Mouse (Mus musculus) thymus, adult 18-20 months (tissue): ENCODE measurements around the gene Ninj2.
"Not testable (repeated sequence)": the region's sequence is repeated elsewhere in the genome, so short reads cannot be mapped to it uniquely, and the experiment has no call there.

Experiments
- DNase-seq, 2 experiments: peaks; one replicate each; pipeline ENCODE4 v3.0.0; 2022; ENCODE audit warnings: mixed read lengths in 2 of 2

Gene Ninj2

GRCm38 (mm10) chr6:120093100-120093499 lies at the start of gene Ninj2:
Ninj2 (plus strand) TSS chr6:120093350.
- no peak for DNase-seq

DNA sequence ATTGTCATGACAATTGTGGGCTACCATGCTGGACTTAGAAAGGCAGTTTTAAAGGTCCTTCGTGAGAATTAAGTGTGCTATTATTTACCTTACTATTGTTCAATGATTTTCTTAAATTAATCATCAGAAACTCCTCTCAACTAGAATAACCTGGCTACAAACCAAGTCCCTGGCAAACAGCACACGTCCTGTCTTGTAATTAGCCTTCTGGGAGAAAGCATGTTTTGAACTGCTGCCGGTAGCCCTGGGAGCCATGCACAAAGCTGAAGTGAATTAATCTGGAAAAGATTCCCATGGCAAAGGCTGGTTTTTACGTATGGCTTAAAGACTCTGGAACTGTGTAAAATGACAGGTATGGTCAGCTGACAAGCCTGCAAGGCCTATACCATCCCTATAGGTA lies 47.7 kb upstream of the Ninj2 start:
- no peak for DNase-seq

DNA sequence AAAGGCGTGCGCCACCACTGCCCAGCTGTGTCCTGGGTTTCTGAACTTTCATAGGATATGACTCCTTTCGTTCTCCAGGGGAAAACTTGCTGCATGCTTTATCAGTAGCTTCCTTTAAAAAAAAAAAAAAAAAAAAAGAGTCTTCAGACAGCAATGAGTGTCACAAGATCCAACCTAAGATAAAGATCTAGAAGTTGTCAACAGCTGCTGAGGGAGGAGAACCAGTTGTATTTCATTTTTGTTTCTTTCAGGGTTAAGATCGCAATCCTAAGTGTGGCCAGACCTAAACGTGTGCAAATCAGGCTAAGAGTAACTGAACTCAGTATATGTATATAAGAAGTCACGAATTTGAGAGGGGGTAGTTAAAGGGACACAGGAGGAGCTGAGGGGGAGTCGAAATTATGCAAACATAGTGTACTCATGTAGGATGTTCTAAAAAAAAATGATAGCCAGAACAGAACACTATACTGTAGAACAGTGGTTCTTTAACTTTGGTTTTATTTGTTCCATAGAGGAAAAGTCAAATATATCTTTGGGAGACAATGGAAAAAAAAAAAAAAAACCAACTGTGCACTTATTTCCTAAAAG lies 45.4 kb upstream of the Ninj2 start:
- DNase-seq, result no peak

- DNase-seq, result no peak
Observed at GRCm38 (mm10) chr6:120054412-120054811, 38.7 kb upstream of the Ninj2 start.

DNA sequence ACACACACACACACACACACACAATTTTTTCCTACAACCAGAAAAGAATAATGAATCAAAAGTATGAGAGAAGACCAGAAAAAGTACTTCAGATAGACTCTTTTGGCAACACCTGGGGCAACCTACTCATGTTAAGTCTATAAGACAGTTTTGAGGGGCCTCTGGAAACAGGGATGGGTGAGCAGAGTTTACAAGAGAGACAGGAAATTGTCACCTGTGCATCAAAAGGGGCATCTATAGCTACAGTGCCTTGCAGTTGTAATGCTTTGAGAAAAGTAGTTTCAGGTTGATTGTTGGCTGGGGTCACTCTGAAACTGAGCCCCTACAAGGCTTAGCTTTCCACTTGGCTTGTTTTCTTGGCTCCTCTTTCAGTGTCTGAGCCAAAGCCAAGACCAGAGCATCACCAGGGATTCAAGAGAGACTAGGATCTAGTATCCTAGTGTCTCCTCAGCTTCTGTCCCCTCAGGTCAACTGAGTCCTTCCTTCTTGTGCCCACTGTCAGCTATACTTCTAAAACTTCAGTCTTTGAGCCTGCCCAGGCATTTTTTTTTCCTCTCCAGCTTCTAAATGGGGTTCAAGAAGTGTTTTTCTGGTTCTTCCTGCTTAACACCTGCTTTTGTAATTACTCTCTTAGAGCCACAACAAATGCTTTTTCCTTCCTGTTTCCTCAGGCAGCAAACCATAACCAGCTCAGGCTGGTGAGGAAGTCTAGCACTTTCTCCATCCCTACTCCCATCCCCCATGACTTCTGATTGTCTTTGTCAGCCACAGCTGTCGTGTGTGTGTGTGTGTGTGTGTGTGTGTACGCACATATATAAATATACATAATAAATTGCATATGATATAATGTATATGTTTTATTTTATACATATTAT lies 37.2 kb upstream of the Ninj2 start:
- DNase-seq, result peak; percentile 26 to 68

GRCm38 (mm10) chr6:120062934-120063333 lies 30.2 kb upstream of the Ninj2 start:
- DNase-seq, result no peak

GRCm38 (mm10) chr6:120064627-120065026 lies 28.5 kb upstream of the Ninj2 start:
- no peak for DNase-seq

DNA sequence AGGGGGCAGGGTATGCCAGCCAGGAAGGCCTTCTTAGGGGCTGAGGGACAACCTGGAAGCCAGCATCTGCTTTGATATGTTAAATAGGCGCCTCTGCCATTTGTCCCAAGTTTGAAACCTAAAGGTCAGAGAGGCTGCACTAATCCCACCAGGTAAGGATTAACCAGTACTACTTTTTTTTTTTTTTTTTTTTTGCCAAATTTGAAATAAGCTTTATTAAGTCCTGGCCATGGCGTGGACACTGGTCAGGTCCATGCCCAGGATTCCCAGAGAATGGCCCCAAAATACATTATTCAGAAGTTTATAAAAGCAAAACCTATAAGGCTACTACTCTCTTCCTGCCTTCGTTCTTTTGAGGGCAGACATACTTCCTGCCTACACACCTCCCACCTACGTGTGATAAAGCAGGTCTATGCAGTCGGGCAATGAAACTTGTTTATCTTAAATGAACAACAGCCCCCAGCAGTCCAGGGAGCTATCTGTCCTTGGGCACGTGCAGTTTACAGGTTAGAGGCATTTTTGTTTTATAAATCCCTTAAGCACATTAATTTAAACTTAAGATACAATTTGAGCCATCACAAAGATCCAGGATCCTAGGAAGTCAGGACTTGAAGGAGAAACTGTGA lies 27.5 kb upstream of the Ninj2 start:
- DNase-seq, result no peak

GRCm38 (mm10) chr6:120069546-120069945 lies 23.6 kb upstream of the Ninj2 start:
- DNase-seq, result no peak

GRCm38 (mm10) chr6:120072630-120073029 lies 20.5 kb upstream of the Ninj2 start:
- DNase-seq, result no peak

DNA sequence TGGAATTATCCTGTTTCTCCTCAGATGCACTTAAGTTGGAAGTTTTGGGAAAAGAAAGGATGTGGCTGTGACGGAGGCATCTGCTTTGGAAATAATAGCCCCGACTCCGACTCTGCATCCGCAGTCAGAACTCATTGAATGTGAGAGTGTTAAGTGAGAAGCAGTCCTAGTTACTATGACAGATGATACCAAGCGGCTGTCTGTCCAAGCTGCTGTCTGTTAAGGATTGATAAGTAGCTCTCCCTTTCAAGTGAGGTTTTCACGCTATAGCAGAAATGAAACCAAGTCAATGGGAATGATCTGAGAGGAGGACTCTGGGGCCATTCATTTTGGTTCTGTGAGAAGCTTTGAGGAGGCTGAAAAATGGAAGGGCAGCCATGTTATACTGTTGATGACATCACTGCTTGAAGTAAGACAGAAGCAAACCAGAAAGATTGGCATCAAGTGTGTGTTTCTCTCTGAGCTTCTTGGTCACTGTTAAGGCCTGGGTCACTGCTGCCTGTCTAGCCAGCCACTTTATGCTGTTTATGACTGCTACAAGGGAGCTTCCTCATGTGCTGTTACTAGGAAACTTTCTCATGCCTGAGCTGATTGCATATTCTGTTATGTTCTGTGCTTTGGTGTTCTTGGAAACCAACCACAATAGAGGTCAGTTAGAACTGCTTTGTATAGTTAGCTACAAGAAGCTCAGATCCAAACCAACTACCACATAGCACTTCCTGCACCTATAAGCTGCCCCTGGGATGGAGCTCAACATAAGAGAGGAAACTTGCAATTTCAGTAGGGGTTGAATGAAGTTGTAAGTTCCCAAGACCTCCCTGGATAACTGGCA lies 16.3 kb upstream of the Ninj2 start:
- DNase-seq, result no peak

GRCm38 (mm10) chr6:120079547-120079946 lies 13.6 kb upstream of the Ninj2 start:
- DNase-seq, result no peak

GRCm38 (mm10) chr6:120081516-120081915 lies 11.6 kb upstream of the Ninj2 start:
- DNase-seq, result peak; percentile 39 to 70

DNA sequence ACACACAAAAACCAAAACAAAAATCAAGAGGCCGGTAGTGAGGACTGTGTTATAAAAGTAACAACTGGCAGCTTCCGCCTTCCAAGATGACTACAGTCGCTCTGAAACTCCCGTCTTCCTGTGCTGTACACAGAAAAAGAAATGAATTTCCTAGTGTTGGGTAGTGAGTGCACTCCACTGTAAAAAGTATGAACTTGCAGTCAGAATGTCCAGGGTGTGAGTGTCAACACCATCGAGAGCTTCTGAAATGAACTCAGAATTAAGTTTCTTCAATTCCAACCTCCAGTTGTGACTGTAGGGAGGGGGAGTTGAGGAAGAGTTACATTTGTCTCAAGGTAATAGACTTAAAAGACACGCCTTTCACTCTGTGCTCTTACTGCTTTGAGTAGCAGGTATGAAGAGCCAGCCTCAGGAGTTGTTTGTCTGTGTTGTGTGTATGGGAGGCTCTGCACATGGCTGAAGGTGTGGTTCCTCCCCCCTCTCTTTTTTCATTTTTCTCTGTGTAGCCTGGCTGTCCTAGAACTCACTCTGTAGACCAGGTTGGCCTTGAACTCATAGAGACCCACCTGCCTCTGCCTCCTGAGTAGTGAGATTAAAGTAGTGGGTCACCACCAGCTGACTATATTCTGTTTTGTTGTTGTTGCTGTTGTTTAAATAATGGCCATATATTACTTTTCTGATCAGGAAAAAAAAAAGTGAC lies 10.7 kb upstream of the Ninj2 start:
- no peak for DNase-seq

DNA sequence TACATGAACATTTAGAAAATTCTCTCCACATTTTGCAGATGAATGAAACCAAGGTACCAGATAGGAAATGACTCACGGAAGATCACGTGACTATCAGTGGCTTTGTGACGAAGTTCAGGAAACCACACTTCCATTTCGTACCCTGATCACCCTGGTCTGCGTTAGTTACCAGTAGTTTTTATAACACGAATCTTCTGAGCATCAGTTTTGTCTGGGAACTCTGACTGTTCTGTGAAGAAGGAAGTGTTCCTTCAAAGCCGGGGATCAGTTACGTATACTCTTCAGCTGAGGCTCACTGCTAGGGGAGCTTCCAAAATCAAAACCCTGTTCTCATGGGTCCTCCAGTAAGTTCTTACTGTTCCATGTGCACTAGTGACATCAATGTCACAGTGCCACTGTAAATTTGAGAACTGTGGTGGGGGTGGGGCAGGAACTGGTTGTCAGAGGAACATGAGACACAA lies 10.2 kb upstream of the Ninj2 start:
- DNase-seq, result peak in 1 of 2 experiments; percentile 38

DNA sequence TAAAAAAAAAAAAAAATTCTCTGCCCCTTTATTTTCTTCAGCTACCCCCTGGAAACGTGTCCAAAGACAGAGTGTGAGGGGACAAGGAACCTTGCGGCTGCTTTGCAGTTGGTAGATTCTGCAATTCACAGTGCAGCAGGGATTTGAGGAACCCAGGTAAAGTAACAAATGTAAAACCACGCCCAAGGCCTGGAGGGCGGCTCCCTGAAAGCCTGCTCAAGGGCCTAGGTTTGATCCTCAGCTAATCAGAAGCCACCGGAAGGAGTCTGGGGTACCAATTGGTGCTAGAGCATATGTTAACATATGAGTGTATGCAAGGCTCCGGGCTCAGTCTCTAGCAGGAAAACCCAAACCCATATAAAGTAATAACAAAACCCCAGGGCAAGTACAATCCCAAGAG lies 9.7 kb upstream of the Ninj2 start:
- DNase-seq, result no peak

GRCm38 (mm10) chr6:120084983-120085382 lies 8.2 kb upstream of the Ninj2 start:
- no peak for DNase-seq

GRCm38 (mm10) chr6:120085832-120086231 lies 7.3 kb upstream of the Ninj2 start:
- no peak for DNase-seq

DNA sequence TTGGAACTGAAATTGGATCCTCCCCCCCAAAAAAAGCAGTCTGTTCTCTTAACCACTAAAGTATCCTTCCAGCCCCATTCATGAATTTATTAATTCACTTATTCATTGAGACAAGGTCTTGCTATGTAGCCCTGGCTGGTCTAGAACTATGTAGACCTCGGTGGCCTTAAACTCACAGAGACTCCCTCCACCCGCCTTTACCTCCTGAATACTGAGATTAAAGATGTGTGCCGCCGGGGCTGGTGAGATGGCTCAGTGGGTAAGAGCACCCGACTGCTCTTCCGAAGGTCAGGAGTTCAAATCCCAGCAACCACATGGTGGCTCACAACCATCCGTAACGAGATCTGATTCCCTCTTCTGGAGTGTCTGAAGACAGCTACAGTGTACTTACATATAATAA lies 6.1 kb upstream of the Ninj2 start:
- DNase-seq, result not testable (repeated sequence)

DNA sequence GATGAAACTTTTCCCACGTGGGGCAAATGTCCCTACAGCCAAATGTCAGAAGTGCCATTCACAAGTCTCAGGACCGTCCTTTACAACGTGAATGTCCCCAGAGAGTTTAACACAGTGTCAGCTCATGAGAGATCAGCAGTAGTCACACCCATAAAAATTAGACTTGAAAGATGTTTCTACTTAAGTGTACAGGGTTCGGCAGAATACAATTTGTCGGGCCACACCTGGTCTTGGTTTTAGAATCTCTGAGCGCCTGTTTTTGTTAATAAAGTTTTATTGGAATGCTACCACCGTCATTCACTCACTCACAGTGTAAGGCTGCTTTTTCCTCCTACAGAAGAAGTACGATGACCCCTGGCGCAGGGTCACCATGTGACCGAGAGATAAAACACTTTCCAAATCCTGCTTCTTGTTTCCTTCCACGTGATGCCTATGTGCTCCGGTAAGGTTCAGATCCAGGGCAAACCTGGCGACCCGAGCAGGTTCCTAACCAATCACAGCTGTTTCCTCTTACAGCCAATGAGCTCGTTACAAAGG lies 2.4 kb upstream of the Ninj2 start:
- no peak for DNase-seq

DNA sequence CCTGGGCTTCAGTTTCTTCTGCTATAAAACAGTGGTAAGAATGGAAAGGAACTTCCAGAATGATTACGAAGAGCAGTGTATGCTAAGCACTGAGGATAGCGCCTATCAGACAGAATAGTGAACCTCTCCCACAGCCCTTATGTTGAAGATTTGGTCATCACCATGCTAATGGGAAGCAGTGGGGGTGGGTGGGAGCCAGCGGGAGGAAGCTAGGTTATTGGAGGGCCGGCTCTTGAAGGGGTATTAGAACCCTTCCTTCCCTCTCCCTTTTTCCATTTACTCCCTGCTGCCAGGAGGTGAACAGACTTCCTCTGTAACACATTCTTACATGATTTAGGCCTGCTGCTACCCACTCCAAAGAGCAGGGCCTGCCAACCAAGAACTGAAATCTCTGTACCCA lies 1.2 kb upstream of the Ninj2 start:
- no peak for DNase-seq
